Mouse (Mus musculus): Measurements from ENCODE around the gene Tia1. TPM values are rescaled to one million over a fixed set of nuclear protein-coding genes. Genes with fewer than 3 reads are reported as not detected.
A peak's percentile ranks its signal among the peaks of the same experiment; 100 is the strongest.
"Not testable (repeated sequence)": the region's sequence is repeated elsewhere in the genome, so short reads cannot be mapped to it uniquely, and the experiment has no call there.

The Tia1 gene
- 10 to 100 TPM; 19.2 to 20.9 TPM for total RNA-seq (2021)
- long read RNA-seq, experiment 1, full-length matches to known transcripts: 28 of 32 reads
- long read RNA-seq, experiment 1, partial matches to known transcripts: 1 of 32 reads
- long read RNA-seq, experiment 1, other reads (novel, unspliced or antisense): 3 of 32 reads
- long read RNA-seq, experiment 2, full-length matches to known transcripts: 13 of 17 reads
- long read RNA-seq, experiment 2, partial matches to known transcripts: 1 of 17 reads
- long read RNA-seq, experiment 2, other reads (novel, unspliced or antisense): 3 of 17 reads

- DNase-seq (ENCODE audit: low spot score): peak; percentile 97
These were observed at the start of gene Tia1 for GRCm38 (mm10) chr6:86404100-86404861. TSS of gene Tia1 (plus strand) at chr6:86404219.

GRCm38 (mm10) chr6:86354948-86355347, 49.1 kb upstream of the Tia1 start:
- DNase-seq (ENCODE audit: low spot score): no peak

- DNase-seq (ENCODE audit: low spot score): no peak
These were observed 47.1 kb upstream of the Tia1 start for GRCm38 (mm10) chr6:86356956-86357355.

- no peak for DNase-seq (ENCODE audit: low spot score)
These were observed 43.3 kb upstream of the Tia1 start for GRCm38 (mm10) chr6:86360691-86361090.

GRCm38 (mm10) chr6:86361373-86361772, 42.6 kb upstream of the Tia1 start:
- no peak for DNase-seq (ENCODE audit: low spot score)

- DNase-seq (ENCODE audit: low spot score): peak; percentile 77
These were observed 39.4 kb upstream of the Tia1 start for GRCm38 (mm10) chr6:86364442-86365141.

GRCm38 (mm10) chr6:86365371-86366124, 38.5 kb upstream of the Tia1 start, which contains the start of gene Fam136a:
TSS of gene Fam136a (plus strand) at chr6:86365646.
- peak; percentile 97 for DNase-seq (ENCODE audit: low spot score)

GRCm38 (mm10) chr6:86366125-86366852, 37.7 kb upstream of the Tia1 start:
- DNase-seq (ENCODE audit: low spot score): peak; percentile 7

GRCm38 (mm10) chr6:86366853-86367249, 37.2 kb upstream of the Tia1 start:
- DNase-seq (ENCODE audit: low spot score): no peak

GRCm38 (mm10) chr6:86368479-86368878, 35.5 kb upstream of the Tia1 start:
- no peak for DNase-seq (ENCODE audit: low spot score)

GRCm38 (mm10) chr6:86370093-86370713, 33.8 kb upstream of the Tia1 start:
- DNase-seq (ENCODE audit: low spot score): no peak

GRCm38 (mm10) chr6:86370764-86371339, 33.2 kb upstream of the Tia1 start, which contains the start of gene Snrpg:
TSS of gene Snrpg (plus strand) at chr6:86371304.
- no peak for DNase-seq (ENCODE audit: low spot score)

- DNase-seq (ENCODE audit: low spot score): peak; percentile 96
These were observed 32.6 kb upstream of the Tia1 start for GRCm38 (mm10) chr6:86371340-86371911.

- DNase-seq (ENCODE audit: low spot score): no peak
These were observed 32.0 kb upstream of the Tia1 start for GRCm38 (mm10) chr6:86371950-86372516.

- DNase-seq (ENCODE audit: low spot score): no peak
These were observed 30.5 kb upstream of the Tia1 start for GRCm38 (mm10) chr6:86373556-86373955.

GRCm38 (mm10) chr6:86378341-86378740, 25.7 kb upstream of the Tia1 start:
- no peak for DNase-seq (ENCODE audit: low spot score)

GRCm38 (mm10) chr6:86380112-86380511, 23.9 kb upstream of the Tia1 start:
- not testable (repeated sequence) for DNase-seq (ENCODE audit: low spot score)

- DNase-seq (ENCODE audit: low spot score): no peak
These were observed 21.5 kb upstream of the Tia1 start for GRCm38 (mm10) chr6:86382551-86382950.

GRCm38 (mm10) chr6:86383370-86383769, 20.6 kb upstream of the Tia1 start:
- no peak for DNase-seq (ENCODE audit: low spot score)
